Mouse (Mus musculus) layer of hippocampus, postnatal 36 days (tissue): Measurements from ENCODE around the gene Morc3. TPM values are rescaled to one million over a fixed set of nuclear protein-coding genes. Genes with fewer than 3 reads are reported as not detected.

ENCODE experiments used
- DNase-seq, 2 experiments: peaks; one replicate each; pipeline ENCODE4 v3.0.0; 2022
- total RNA-seq, 2 experiments: library from RNA; stranded (reverse); gene quantifications; 2 replicates each; pipeline ENCODE4 v1.2.3; 2021

Morc3 gene
- 10 to 100 TPM; 30.4 to 31.2 TPM for total RNA-seq

- peak; percentile 99 to 100 for DNase-seq
These were observed at the start of gene Morc3 for GRCm38 (mm10) chr16:93831627-93832395. Gene Morc3 (plus strand): TSS chr16:93832121.

GRCm38 (mm10) chr16:93784175-93784574 is 47.7 kb upstream of the Morc3 start:
- no peak for DNase-seq

DNA sequence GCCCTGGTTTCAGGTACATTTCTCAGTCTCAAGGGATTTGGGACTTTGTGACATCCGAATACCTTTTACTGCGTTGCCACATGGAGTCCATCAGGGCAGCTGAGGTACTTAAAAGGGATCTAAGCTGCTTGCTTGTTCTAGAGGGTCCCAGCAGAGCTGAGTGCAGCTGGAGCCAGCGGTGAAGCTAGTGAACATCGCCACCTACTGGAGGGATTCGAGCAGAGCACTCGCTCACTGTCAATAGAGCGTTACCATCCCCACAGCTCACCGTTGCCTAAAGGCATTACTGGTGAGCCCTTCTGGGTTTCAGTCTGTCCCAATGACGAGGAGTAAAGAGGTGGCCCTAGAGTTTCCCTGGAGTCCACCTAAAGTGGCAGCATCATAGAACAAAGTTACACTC is 46.1 kb upstream of the Morc3 start:
- peak; percentile 41 to 55 for DNase-seq

DNA sequence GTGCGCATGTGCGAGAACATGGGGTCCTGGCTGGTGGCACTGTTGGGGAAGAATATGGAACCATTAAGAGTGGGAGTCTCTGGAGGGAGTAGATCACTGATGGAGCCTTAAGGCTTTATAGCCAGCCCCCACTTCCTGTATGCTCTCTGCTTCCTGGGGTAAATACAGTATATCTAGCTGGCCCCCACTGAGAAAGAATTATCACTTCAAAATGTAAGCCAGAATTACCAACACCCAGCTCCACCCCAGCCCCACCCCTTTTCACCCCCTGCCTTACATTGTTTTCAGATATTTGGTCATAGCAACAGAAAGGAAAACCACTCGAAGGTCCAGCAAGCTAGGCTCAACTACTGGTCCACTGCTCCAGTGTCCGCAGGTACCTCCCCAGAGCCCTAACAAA is 43.5 kb upstream of the Morc3 start:
- DNase-seq = no peak

DNA sequence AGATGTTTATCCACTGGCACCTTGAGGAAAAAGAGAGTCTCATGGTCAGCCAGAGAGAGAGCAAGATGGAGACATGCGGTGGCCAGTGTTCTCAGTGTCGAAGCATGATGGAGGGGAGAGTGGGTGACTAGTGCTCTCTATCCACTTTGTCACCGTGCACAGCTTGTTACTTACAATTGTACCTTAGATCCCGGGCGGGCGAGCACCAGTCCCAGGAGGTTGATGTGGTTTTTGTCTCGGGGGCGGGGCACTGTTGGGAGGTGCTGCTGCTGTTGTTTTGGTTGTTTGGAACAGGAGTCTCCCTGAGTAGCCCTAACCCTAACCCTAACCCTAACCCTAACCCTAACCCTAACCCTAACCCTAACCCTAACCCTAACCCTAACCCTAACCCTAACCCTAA is 43.0 kb upstream of the Morc3 start:
- no peak for DNase-seq

GRCm38 (mm10) chr16:93789971-93790755 is 41.8 kb upstream of the Morc3 start:
- no peak for DNase-seq

DNA sequence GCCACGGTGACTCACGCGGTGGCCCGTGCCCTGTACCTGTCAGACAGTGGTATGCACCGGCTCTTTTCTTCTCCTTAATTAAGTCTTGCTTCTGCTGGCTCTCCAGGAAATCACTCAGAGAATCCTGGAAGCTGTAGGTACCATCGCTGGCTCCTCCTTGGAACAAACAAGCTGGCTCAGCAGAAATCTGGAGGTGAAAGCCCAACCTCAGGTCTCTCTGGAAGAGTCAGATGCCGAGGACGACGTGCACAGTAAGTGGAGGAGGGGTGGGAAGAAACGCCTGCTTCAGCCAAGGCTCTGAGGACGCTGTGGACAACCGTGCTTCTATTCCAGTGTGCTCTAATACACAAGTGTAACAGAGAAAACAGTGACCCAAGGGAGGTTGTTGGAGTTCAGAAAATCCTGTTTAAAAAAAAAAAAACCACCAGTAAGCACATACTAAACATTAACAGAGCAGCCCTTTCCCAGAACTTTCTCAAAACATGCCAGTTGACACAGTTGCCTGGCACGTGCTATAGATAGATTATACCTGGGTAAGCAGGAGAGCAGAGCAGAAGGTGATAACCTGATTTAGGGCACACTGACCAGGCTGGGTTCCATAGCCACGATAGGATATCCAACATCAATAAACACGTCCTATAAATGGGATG is 38.8 kb upstream of the Morc3 start:
- DNase-seq = no peak

GRCm38 (mm10) chr16:93794845-93795244 is 37.1 kb upstream of the Morc3 start:
- no peak for DNase-seq

DNA sequence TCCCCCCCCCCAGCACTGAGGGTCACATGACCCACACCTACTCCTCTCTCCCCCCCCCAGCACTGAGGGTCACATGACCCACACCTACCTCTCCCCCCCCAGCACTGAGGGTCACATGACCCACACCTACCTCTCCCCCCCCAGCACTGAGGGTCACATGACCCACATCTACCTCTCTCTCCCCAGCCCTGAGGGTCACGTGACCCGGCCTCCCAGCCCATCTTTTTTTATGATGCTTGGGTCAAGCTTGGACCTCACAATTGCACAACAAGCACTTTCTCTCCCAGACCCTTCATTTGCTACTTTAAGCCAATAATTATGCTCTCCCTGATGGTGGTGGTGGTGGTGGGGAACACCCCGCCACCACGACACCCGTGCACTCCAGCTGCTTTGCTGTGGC is 36.5 kb upstream of the Morc3 start:
- no peak for DNase-seq

DNA sequence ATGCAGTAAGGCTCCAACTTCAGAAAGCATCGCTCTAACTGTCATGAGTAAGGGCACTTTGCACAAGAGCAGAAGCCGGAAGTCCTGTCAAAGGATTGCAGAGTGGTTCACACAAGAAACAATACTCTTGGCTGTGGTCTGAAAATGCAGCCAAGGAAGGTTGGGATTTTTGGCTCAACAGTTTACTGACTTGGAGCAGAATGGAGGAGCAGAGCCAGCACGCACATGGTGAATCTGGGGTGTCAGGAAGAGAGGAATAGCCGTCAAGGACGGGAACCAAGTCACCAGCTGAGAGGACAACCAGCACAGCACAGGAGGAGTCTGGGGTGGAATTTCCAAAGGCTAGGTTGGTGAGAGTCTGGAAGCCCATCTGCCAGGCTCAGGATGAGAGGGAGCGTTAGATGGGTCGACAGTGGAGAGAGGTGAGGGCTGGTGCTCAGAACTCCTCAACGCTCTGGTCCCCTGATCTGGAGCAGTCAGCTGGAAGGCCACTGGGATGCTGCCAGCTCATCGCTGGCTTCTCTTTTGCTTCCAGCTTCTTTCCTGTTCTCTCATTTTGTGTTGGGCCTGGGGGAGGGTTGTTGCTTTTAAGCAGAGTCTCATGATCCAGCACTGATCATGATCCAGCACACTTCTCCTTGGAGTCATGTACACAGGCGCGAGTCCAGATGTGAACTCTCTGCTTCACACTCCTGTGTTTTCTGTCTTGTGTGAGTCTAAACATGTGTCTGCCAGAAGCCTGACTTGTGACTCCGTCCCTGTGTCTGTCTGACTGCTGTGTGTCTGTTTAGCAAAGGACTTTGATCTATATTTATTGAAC is 34.7 kb upstream of the Morc3 start:
- no peak for DNase-seq

DNA sequence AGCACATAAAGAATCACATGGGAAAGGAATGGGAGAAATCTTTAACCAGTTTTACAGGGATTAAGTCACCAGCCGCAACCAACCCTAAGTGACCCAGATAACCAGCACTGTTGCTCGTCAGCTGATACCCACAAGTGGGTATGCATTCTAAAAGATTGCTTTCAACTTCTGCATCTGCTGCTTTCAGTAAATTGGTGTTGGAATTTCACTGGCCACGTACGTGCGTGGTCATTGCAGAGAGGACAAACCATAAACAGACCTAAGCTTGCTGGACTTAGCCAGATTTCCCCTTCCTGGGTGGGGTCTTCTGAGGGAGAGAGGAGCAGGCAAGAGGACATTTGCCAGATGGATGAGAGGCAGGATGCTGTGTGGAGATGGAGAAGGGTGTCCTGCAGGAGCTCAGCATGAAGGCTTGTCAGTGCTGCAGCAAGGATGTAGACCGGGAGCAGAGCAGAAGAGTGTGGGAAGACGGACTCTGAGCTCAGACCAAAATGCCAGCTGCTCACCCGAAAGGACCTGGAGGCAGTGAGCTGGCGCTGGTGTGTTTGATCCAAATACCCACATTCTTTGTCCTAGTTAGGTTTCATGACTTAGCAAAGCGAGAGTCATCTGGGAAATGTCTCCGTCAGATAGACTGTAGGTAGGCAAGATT is 34.0 kb upstream of the Morc3 start:
- peak in 1 of 2 experiments; percentile 34 for DNase-seq

- DNase-seq = no peak
These were observed 33.3 kb upstream of the Morc3 start for GRCm38 (mm10) chr16:93798623-93799022.

- DNase-seq = no peak
These were observed 32.9 kb upstream of the Morc3 start for GRCm38 (mm10) chr16:93799071-93799470.

DNA sequence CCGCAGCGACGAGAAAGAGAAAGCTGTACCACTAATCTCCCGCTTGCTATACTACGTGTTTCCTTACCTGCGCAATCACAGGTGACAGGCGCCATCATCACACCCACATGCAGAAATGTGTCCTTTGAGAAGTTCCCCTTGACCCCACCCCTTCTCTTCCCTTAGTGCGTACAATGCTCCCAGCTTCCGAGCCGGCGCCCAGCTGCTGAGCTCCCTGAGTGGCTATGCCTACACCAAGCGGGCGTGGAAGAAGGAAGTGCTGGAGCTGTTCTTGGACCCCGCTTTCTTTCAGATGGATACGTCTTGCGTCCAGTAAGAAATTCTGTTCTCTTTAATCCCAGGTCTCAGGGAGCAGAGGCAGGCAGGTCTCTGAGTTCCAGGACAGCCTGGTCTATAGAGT is 32.0 kb upstream of the Morc3 start:
- DNase-seq = no peak

GRCm38 (mm10) chr16:93807167-93807566 is 24.8 kb upstream of the Morc3 start:
- DNase-seq = no peak

GRCm38 (mm10) chr16:93807961-93808554 is 23.9 kb upstream of the Morc3 start:
- DNase-seq = no peak

GRCm38 (mm10) chr16:93815856-93816736 is 15.8 kb upstream of the Morc3 start:
- peak; percentile 28 to 44 for DNase-seq

- no peak for DNase-seq
These were observed 15.1 kb upstream of the Morc3 start for GRCm38 (mm10) chr16:93816861-93817260.

- no peak for DNase-seq
These were observed 14.6 kb upstream of the Morc3 start for GRCm38 (mm10) chr16:93817371-93817770.

GRCm38 (mm10) chr16:93818691-93819324 is 13.1 kb upstream of the Morc3 start:
- no peak for DNase-seq
